Mouse (Mus musculus) urinary bladder, postnatal 14 days (tissue): Measurements from ENCODE around the gene Eif2b3.

ENCODE experiments used
- DNase-seq: peaks from one replicate; pipeline ENCODE4 v3.0.0; 2021; ENCODE audit warnings: low spot score

Gene Eif2b3

DNA sequence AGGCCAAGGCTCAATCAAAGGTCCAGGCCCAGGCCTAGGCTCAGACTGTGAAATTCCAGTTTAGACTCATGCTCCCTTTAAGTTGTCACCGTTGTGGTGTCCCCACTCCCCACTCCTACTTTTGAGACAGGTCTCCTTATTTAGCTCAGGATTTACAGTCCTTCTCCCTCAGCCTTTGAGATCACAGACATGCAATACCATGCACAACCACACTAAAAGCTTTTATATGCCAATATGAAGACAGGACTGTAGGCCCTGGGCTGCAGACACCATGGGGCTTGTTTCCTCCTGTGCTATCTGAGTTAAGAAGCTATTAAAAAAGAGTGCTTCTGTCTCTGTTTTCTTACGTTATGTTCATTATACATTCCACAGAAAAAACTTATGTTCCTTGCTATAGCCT, 1.5 kb upstream of the Eif2b3 start:
- DNase-seq = no peak

DNA sequence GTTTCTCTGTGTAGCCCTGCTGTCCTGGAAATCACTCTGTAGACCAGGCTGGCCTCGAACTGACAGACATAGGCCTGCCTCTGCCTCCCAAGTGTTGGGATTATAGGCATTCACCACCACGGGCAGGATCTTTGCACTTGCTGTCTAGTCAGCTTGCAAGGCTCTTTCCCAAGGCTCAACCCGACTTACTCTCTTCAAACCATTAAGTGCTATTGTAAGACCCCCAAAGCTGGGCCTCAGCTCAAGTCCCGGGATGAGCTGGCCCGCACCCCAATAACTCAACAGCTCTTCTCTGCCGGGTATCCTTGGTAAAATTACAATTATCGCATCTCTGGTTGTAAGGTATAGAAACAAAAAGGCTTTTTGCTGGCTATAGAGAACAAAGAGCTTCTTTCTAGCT, 875 bp upstream of the Eif2b3 start:
- DNase-seq = no peak

DNA sequence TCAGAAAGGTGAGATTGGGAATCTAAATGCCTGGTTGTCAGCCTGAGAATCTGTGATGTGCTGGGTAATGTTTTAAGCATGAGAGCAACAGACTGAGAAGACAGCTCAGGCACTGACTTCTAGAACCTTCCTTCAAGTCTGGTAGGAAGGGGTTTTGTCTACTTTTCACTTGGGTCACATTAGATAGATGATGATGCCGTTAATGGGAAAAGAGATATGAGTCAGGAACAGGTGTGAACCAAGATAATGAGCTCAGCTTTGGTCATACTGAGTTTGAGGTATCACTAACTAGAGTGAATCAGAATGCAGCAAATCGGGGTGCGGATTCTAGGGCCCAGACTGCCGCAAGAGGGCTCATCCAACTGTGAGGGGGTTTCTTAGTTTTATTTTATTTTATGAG, 4.3 kb downstream of the Eif2b3 start:
- no peak for DNase-seq

DNA sequence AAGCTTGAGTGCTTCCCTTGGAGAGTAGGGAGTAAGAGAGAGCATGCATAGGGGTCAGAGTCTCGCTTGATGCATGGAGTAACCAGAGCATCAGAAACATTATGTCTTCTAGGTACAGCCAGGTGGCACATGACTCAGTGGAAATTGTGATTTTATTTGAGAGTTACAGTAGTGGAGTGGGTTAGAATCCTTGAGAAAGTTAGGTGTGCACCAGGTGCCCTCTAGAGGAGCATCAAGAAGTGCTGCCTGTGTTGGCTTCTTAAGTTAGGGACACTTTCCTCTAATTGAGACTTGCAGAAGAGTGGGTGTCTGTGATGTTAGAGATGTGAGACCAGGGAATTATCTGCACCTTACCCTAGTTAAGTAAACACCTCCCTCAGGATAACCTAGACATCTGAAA, 11.9 kb downstream of the Eif2b3 start:
- no peak for DNase-seq

DNA sequence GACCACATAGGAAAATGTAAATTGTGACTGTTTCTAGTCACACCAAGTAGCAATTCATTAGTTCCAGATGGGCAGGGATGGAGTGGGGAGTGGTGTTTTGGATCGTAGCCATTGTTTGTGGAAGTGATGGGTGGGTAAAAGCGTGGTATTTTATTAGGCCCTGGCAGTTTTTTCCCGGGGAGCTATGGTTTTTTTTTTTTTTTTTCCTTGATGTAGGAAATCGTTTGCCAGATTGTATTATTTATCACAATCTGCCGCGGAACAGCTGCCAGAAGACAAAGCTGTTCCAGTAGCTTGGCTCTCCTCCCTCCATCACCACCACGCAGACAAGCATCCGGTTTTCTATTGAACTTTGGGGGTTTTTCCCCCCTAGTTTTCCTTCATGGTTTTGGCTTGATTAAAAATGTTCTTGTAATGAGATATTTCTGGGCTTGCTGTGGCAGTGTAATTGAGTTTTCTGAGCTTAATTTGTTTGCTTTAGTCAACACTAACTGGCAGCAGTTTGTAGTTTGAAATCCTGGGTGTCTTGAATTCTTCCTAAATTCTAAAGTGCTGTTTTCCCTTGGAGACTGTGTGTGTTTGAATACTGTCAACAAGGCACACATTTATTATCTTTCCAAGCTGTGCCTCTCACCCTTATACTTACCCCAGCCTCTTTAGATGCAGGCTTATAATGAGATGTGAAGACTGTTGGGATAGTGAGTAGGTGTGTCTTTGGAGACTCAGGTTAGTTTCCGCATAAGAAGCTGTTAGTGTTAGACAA, 20.9 kb downstream of the Eif2b3 start:
- peak; percentile 41 for DNase-seq

DNA sequence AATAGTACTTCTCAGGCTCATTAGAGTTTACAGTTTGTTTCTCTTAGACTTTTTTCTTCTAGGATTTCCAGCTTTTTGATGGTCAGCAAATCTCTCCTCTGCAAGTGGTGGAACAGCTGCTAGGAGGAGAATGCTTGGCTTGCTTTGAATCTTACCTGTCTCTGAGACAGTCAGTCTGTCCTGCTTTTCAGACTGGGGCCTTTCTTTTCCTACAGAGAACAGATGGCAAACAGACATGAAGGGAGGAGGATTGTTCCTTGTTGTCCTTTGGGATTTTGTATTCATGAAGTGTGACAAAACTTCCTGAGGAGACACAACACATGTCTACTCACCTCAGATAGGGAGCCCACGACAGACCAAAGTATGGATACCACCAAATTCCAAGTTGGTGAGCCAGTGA, 21.6 kb downstream of the Eif2b3 start:
- DNase-seq = no peak

DNA sequence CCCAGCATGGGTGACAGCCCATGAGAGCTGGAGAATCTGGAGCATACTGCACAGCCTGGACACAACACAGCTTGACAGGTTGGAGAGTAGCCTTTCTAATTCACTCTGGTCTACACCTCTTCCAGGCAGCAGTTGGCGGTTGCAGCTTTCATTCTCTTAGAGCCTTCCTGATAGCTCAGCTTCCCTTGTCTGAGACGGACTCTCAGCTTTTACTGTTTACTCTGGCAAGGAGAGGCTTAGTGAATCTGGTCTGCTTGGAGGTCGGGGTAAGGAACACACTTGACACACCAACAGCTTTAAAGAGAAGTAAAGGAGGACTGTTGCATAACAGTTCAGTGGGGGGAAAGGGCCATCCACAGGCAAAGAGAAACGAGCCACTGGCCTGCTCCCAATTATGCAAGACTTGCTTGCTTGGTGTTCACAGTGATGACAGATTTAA, 22.1 kb downstream of the Eif2b3 start:
- peak; percentile 66 for DNase-seq

DNA sequence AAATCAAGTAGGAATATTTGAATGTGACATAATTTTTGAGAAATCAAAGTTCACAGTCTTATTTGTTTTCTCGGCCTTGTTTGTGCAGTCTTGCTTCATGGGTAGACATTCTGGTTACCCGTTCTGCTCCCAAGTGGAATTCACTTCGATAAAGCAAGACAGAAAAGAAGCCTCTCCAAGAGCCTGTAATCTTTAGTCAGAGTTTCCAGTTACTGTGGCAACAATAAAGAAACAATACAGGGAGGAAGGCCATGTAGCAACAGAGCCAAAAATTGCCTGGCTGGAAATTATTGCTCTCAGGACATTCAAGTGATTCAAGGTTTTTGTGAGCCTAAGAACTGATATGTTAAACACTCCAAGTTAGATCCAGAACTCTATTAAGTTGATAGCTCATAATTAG, 29.6 kb downstream of the Eif2b3 start:
- no peak for DNase-seq

DNA sequence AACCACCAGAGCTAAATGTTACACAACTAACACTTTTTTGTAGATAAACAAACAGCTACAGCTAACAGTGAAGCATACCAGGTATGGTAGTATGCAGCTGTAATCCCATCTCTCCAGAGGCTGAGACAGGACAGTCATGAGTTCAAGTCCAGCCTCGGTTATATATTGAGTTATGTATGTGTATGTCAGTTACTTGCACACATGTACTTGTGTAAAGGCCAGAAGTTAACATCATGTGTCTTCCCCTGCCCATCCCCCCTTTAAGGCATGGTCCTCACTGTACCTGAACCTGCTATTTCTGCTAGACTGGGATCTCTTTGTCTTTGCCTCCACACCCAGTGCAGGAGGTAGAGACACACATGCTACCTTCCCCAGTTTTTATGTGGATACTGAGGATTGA, 30.3 kb downstream of the Eif2b3 start:
- no peak for DNase-seq

DNA sequence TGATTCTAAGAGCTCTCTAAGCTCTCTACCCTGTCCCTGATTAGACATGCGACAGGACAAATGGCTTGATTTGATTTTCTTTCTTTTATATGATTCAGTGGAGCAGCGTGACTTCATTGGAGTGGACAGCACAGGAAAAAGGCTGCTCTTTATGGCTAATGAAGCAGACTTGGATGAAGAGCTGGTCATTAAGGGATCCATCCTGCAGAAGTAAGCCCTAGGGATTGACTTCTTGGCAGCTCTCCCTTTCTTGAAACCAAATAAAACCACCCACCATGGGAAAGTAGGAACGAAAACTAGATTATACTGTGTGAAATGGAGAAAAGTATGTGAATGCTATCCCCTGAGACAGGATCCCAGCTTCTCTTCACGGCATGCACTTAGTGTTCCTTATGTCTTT, 33.4 kb downstream of the Eif2b3 start:
- DNase-seq = no peak

DNA sequence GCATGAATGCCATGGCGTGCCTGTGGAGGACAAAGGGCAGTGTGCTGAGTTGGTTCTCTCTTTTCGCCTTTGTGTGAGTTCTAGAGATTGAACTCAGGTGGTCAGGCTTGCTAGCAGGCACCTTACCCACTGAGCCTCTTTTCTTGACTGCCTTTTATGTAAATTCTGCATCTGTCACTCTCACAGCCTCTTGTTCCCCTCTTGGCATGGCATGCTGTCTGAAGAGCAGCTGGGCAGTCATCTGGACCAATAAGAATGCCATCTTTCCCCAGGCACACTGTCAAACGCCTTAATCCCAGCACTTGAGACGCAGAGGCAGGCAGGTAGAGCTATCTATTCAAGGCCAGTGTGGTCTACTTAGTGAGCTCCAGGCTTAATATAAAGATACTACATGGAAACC, 34.8 kb downstream of the Eif2b3 start:
- DNase-seq = no peak

DNA sequence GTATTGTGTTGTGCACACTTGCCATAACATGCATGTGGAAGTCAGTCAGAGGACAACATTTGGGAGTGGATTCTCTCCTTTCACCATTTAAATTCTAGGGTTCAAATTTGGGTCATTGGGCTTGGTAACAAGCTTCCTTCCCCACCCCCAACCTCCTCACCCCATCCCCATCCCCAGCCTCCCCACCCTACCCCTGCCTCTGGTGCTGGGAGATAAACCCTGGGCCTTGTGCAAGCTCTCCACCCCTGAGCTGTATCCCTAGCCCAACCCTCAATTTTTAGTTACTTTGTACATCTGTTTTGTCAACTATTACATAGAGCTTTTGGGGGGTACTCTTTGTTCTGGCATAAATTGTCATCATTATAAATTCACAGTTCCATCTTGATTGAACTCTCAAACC, 36.9 kb downstream of the Eif2b3 start:
- DNase-seq = no peak

DNA sequence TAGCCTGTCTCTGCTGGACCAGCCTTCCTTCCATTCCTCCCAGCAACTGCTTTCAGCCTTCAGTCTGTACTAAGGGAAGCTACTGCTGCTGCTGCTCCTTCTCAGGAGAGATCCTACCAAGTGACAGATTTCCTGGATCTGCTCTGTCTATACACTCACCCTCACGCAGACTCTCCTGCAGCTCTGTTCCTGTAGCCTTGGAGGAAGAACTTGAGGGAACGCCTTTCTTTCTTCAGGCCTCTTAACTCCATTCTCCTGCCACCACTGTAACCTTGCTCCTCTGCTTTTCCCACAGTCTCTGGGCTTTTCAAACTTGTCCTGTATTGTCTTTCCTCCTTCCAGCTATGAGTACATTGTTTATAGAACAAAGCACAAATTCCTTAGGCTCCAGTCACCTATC, 37.3 kb downstream of the Eif2b3 start:
- DNase-seq = no peak

DNA sequence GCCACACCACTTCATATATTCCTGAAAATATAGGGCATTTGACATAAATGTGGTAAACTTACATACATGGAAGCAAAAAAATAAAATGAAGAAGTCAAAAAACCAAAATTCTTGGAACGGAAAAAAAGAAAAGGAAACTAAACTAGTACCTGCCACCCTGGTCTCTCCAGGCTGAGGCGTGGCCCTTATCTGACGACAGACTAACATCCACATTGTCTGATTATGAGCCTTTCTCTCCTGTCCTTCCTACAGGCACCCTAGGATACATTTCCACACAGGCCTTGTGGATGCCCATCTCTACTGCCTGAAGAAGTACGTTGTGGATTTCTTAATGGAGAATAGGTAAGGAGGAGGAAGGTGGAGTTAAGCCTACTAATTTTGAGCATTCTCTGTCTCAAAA, 39.3 kb downstream of the Eif2b3 start:
- DNase-seq = no peak

DNA sequence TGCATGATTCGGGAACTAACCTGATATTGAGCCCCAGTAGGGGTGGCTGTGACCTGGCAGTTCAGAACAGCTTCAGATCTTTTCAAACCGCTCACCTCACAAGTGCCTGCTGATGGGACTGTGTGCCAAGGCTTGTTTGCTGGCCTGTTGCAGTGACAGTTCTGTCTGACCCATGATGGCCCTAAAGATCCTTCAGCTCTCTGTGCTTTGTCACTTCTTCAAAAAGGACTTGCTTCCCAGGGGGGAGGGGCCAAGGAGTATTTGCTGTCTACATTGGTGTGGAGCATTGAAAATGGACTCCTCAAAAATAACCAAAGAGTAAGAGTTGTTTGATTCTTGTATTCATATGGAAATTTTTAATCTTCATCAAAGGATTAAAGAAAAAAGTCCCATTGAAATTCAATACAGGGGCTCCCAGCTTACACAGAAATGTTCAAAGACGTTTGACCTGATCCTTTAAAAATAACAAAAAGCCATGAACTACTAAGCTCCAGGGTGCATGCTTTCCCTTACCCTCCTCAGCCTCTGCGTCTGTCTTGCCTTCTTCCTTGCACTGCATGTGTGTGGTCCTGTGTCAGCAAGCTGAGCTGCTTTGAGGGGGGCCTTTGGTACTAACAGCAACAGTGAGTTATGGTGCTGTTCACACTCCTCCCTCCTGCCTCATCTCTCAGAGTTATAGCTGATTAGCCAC, 43.6 kb downstream of the Eif2b3 start:
- DNase-seq = no peak

DNA sequence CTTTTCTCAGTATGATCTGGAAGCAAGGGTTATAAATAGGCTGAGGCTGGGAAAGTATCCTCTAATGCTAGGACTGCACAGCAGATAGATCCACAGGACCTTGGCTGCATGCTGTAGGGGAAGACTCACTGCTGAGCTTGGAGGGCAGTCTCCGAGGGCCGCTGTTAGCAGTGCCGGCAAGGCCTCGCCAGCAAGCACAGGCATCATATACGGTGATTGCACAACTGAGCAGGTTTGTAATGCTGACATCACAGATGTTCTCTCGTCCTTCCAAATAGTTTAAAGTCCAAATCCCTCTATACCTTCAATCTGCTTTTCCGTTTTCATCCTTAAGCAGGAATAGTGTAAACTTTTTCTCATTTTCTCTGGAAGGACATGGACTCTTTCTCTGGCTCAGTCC, 48.8 kb downstream of the Eif2b3 start:
- DNase-seq = no peak

DNA sequence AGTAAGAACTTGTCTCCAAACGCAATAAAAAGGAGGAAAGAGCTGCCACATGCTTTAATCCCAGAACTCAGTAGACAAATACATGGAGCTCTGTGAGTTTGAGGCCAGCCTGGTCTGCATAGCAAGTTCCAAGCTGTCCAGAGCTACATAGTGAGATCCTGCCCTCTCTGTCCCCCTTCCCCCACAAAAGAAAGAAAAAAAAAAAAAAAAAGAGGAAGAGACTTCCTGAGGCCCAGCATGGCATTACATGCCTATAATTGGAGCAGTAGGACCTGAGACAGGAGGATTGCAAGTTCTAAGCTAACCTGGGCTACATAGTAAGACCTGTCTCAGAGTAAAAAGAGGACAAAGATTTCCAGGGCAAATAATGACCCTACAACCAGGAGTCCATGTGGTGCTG, 50.4 kb downstream of the Eif2b3 start:
- no peak for DNase-seq

DNA sequence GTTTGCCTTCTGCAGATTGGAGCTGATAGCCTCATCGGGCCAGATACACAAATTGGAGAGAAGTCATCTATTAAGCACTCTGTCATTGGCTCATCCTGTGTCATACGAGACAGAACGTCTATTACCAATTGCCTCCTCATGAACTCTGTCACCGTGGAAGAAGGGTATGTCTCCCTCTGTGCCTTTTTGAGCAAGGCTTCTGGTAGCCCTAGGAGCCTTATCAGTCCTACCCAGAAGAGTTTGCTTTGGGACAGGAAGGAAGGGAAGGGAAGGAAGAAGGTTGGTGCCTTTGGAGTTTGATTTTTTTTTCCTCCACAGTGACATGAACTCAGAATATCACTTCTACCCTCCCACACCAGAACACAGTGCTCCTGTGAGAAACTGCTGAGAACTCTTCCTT, 51.4 kb downstream of the Eif2b3 start:
- no peak for DNase-seq

DNA sequence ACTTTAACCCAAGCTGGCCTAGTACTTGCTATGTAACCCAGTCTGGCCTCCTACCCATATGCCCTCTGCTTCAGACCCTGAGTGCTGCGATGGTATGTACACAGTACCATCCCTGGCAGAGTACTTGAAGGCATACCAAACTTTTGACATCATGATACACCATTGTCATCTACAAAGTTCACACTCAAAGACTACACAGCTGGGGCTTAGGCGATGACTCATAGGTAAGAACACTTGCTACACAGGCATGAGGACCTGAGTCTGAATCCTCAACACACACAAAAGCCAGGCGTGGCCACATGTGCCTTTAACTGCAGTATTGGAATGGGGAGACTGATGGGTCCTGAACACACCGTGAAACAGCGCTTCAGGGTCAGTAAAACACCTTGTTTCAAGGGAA, 52.0 kb downstream of the Eif2b3 start:
- DNase-seq = no peak

DNA sequence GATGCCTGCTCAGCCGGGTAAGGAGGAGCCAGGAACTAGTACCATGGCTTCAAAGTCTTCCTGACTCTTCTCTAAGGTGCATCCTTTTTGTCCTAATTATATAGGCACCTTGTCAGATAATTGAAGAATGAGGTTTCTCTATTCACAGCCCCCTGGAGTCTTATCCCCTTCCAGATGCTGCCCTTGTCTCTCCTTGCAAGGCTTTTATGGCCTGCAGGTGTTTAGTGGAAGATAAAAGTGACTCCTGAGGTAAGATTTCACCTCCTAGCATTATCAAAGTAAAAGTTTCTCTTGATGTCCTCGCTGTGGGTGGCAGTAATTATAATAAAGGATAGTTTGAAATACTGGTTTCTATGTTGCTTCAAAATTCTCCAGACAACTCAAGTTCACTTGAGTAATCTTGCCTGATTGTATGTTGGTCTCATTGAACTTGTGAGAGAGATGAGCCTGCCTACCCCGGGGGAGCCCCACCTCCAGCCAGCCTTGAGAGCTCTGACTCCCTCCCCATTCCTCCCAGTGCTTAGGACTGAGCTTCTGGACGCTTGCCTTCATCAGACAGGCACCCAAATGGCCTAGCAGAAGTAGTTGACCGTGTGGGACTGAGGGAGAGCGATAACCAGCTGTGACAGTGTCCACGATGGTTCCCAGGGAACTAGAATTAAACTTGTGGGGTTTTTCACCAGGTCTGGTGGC, 68.9 kb downstream of the Eif2b3 start:
- no peak for DNase-seq

DNA sequence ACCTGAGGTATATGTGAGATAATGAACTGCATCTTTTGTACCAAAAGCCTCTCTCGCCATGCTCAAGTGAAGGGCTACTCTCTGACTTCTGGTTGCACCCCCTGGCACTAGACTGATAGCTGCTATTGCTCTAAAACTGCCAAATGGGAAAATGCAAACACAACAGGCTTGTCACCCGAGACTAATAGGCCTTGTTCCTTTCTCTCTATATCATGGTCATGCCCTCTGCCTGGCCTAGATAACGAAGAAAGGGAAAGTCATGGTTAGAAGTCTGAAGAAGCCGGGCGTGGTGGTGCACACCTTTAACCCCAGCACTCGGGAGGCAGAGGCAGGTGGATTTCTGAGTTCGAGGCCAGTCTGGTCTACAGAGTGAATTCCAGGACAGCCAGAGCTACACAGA, 71.4 kb downstream of the Eif2b3 start:
- no peak for DNase-seq

DNA sequence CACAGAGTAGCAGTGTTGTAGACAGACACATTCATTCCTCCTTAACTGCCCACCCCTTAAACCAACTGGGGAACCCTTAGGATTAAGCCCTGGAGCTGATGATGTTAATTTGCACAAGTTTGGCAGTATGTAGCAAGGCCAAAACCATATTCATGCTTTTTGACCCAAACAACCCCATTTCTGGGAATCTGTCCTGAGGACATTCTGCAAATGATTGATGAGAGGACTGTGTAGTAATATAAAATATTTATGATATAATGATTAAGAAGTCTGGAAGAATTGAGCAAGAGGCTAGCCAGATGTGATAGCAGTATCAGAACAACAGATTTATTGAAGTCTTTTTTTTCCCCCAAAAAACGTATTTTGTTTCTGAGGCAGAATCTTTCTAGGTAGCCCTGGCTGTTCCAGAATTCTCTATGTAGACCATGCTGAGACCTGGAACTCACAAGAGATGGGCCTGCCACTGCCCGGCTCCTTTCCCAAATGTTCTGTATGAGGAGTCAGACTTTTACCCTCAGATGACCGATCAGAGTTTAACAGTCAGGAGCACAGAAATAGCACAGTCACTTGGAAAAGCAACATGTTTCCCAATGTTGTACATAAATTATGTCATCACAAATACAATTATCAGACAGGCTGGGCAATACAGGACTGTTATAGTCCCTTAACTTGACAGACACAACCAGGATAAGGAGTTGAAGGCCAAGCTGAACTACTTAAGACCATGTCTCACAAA, 75.6 kb downstream of the Eif2b3 start:
- DNase-seq = no peak
